Mouse (Mus musculus): ENCODE measurements around the gene Rnaseh2a. TPM values are rescaled to one million over a fixed set of nuclear protein-coding genes. Genes with fewer than 3 reads are reported as not detected.

Gene Rnaseh2a
- total and polyA plus RNA-seq, 2 experiments from 2014 or later = 57.3 to 57.9 TPM

- Histone ChIP-seq H3K4me1 (ENCODE audit: control insufficient read depth, insufficient read depth) (0 out of 2 replicates have a peak, but pooled peaks cover 5% of the 10 kb centered on the region), H3K9me3 (replicated peaks; ENCODE audit: control insufficient read depth, low read length) (no peaks in the 10 kb centered on the region), H3K27me3 (ENCODE audit: control insufficient read depth, insufficient read depth, low read length) (peaks cover 73% of the 10 kb centered on the region), H3K9ac (replicated peaks; ENCODE audit: low read depth, low read length) (no peak within 1 kb of the TSS), H3K27ac (ENCODE audit: low read depth) (no peak within 1 kb of the TSS), H3K4me2 (ENCODE audit: low read depth, low read length) (peak within 1 kb of the TSS; percentile 57), H3K36me3 (replicated peaks; ENCODE audit: control insufficient read depth, insufficient read depth, low read length) (no peaks in the 10 kb centered on the region), H3K4me3 (ENCODE audit: low read depth, low read length) (peak within 1 kb of the TSS; percentile 43)
- WGBS = 12% methylated on average over 17 of the region's 17 CpGs
- ATAC-seq (ENCODE audit: insufficient read depth, low read depth) (no peak), DNase-seq (ENCODE audit: low spot score) (no peak)
- TF ChIP-seq EP300 (IDR thresholded peaks at IDR 0.05; ENCODE audit: low read depth) = no peak
- TF ChIP-seq CTCF (IDR thresholded peaks at IDR 0.05; ENCODE audit: low read depth) = no peak; the same call in 1 of the 2 replicates
Measured at GRCm38 (mm10) chr8:84946528-84947240, 22.9 kb downstream of the Rnaseh2a start, which contains the start of gene Rtbdn. Rtbdn (plus strand) TSS chr8:84946991.

DNA sequence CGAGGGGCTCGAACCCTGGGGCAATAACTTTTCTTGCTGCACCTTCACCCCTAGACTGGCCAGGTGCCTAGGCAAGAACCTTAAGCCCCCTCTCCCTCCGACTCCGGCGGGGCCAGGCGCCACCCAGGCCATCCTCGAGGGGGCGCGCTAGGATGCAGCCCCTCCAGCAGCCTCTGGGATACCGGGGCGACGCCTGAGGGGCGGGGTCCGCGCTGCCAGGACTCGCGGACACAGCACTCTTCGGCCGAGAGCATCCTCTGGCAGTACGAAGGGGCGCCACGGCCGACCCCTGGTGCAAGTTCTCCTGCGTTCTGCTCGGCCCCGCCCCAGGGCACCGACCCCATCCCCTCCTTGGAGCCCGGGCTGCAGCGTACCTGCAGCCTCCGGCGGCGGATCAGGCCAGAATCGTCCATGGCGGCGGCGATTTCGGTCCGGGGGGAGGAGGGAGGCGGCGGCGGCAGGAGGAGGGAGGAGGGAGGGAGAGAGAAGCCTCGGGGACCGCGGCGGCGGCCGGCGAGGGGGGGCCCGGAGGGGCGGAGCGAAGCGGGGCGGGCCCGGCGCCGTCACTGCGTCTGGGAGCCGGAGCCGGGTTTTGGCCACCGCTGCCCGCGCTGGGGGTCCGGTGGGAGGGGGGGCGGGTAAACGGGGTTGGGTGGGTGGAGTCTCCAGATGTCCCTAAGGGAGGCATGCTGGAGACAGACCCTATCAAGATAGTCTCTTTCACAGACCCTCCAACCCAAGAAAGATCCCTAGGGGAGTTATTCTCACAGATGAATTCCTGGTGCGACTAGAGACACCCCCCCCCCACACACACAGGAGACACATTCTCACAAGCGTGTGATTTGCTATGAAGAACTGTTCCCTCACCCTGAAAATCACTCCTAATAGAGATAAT, 23.7 kb downstream of the Rnaseh2a start:
- H3K9me3 ChIP-seq (replicated peaks; ENCODE audit: control insufficient read depth, low read length) = no peaks in the 10 kb centered on the region
- ATAC-seq (ENCODE audit: insufficient read depth, low read depth) (no peak), DNase-seq (ENCODE audit: low spot score) (no peak)
- no peak overlapping the region for H3K9ac ChIP-seq (replicated peaks; ENCODE audit: low read depth, low read length)
- H3K4me1 ChIP-seq (ENCODE audit: control insufficient read depth, insufficient read depth) = 0 out of 2 replicates have a peak, but pooled peaks cover 5% of the 10 kb centered on the region
- H3K36me3 ChIP-seq (replicated peaks; ENCODE audit: control insufficient read depth, insufficient read depth, low read length) = no peaks in the 10 kb centered on the region
- peak overlapping the region; percentile 57 for H3K4me2 ChIP-seq (ENCODE audit: low read depth, low read length)
- no peak for TF ChIP-seq CTCF (IDR thresholded peaks at IDR 0.05; ENCODE audit: low read depth)
- no peak for TF ChIP-seq EP300 (IDR thresholded peaks at IDR 0.05; ENCODE audit: low read depth)
- peaks cover 68% of the 10 kb centered on the region for H3K27me3 ChIP-seq (ENCODE audit: control insufficient read depth, insufficient read depth, low read length)
- peak overlapping the region; percentile 43 for H3K4me3 ChIP-seq (ENCODE audit: low read depth, low read length)
- no peak overlapping the region for H3K27ac ChIP-seq (ENCODE audit: low read depth)
- WGBS = 1% methylated on average over 54 of the region's 67 CpGs

GRCm38 (mm10) chr8:84945235-84945632, 24.3 kb downstream of the Rnaseh2a start:
- Histone ChIP-seq H3K27me3 (ENCODE audit: control insufficient read depth, insufficient read depth, low read length) (peaks cover 62% of the 10 kb centered on the region), H3K36me3 (replicated peaks; ENCODE audit: control insufficient read depth, insufficient read depth, low read length) (no peaks in the 10 kb centered on the region), H3K9me3 (replicated peaks; ENCODE audit: control insufficient read depth, low read length) (no peaks in the 10 kb centered on the region), H3K4me2 (ENCODE audit: low read depth, low read length) (no peak overlapping the region), H3K27ac (ENCODE audit: low read depth) (no peak overlapping the region), H3K9ac (replicated peaks; ENCODE audit: low read depth, low read length) (no peak overlapping the region), H3K4me3 (ENCODE audit: low read depth, low read length) (no peak overlapping the region; the same call in 1 of the 2 replicates), H3K4me1 (ENCODE audit: control insufficient read depth, insufficient read depth) (0 out of 2 replicates have a peak, but pooled peaks cover 5% of the 10 kb centered on the region)
- TF ChIP-seq EP300 (IDR thresholded peaks at IDR 0.05; ENCODE audit: low read depth) = no peak
- no peak for TF ChIP-seq CTCF (IDR thresholded peaks at IDR 0.05; ENCODE audit: low read depth)
- ATAC-seq (ENCODE audit: insufficient read depth, low read depth) (no peak), DNase-seq (ENCODE audit: low spot score) (no peak)
- 11% methylated on average over 11 of the region's 11 CpGs for WGBS

DNA sequence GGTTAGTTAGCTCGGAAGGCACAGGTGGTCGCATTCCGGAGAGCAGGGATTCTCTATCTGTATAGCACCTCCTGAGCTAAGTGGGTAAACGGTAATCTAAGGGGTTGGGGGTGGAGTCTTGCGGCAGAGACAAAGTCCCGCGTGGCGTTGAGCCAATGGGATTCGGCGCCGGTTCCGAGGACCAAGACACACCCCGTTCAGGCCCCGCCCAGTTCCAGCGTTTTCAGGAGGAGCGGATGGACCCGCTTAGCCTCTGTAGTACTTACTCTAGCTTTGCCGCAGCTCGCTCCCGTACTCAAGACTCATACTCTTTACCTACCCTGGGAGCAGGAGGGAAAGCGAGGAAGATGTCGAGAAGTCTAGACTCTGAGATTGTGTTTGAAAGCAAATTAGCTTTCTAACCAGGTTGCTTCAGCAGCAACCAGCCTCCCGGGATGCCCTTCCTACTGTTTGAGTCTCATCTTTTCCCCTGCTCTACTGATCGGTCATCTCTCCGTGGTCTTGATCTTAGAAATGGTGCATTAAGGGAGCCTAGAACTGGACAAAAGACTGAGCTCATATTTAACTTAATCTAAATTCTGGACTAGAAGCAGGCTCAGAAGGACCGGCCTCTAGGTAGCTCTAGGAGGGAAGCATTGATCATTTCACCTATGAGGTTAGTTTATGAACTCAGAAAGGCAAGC, 24.9 kb downstream of the Rnaseh2a start:
- Histone ChIP-seq H3K36me3 (replicated peaks; ENCODE audit: control insufficient read depth, insufficient read depth, low read length) (no peaks in the 10 kb centered on the region), H3K4me3 (ENCODE audit: low read depth, low read length) (peak overlapping the region; percentile 8; the same call in 1 of the 2 replicates), H3K4me2 (ENCODE audit: low read depth, low read length) (no peak overlapping the region), H3K9ac (replicated peaks; ENCODE audit: low read depth, low read length) (no peak overlapping the region), H3K27ac (ENCODE audit: low read depth) (no peak overlapping the region), H3K9me3 (replicated peaks; ENCODE audit: control insufficient read depth, low read length) (no peaks in the 10 kb centered on the region), H3K4me1 (ENCODE audit: control insufficient read depth, insufficient read depth) (0 out of 2 replicates have a peak, but pooled peaks cover 5% of the 10 kb centered on the region), H3K27me3 (ENCODE audit: control insufficient read depth, insufficient read depth, low read length) (peaks cover 56% of the 10 kb centered on the region)
- 3% methylated on average over 26 of the region's 26 CpGs for WGBS
- DNase-seq (ENCODE audit: low spot score) (no peak), ATAC-seq (ENCODE audit: insufficient read depth, low read depth) (no peak)
- TF ChIP-seq CTCF (IDR thresholded peaks at IDR 0.05; ENCODE audit: low read depth) = no peak
- no peak for TF ChIP-seq EP300 (IDR thresholded peaks at IDR 0.05; ENCODE audit: low read depth)

DNA sequence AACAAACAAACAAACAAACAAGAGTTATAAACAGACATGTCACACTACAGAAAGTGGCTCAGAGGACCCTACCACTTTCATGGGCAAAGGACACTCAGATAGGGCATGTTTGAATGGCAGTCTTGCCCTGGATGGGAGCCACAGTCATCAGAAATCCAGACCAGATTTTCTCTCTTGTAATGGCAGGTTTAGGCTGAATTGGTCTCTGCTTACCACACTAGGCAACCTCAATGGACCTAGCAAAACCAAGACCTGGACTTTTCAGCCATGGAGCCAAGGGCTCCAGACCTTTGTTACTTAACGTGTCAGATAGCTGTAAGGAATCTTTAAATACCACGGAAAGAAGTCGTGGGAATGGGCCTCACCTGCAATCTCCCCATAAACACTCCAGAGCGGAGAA, 25.9 kb downstream of the Rnaseh2a start:
- peaks cover 63% of the 10 kb centered on the region for H3K27me3 ChIP-seq (ENCODE audit: control insufficient read depth, insufficient read depth, low read length)
- no peak for ATAC-seq (ENCODE audit: insufficient read depth, low read depth)
- 22% methylated on average over 4 of the region's 4 CpGs for WGBS

More for the DNA sequence above, 25.9 kb downstream of the Rnaseh2a start:
- no peak overlapping the region for H3K4me3 ChIP-seq (ENCODE audit: low read depth, low read length)
- 0 out of 2 replicates have a peak, but pooled peaks cover 5% of the 10 kb centered on the region for H3K4me1 ChIP-seq (ENCODE audit: control insufficient read depth, insufficient read depth)
- H3K27ac ChIP-seq (ENCODE audit: low read depth) = no peak overlapping the region
- no peak overlapping the region for H3K4me2 ChIP-seq (ENCODE audit: low read depth, low read length)
- no peaks in the 10 kb centered on the region for H3K36me3 ChIP-seq (replicated peaks; ENCODE audit: control insufficient read depth, insufficient read depth, low read length)
- no peaks in the 10 kb centered on the region for H3K9me3 ChIP-seq (replicated peaks; ENCODE audit: control insufficient read depth, low read length)
- no peak for DNase-seq (ENCODE audit: low spot score)
- TF ChIP-seq EP300 (IDR thresholded peaks at IDR 0.05; ENCODE audit: low read depth) (no peak), CTCF (IDR thresholded peaks at IDR 0.05; ENCODE audit: low read depth) (no peak)
- H3K9ac ChIP-seq (replicated peaks; ENCODE audit: low read depth, low read length) = no peak overlapping the region

Measured in heart, postnatal 0 days (tissue).